Mouse (Mus musculus) heart, embryonic 16.5 days (tissue): ENCODE measurements at regions not wholly inside any gene's neighbourhood (a gene's known extent, or its start where the extent isn't known, plus 50 kb on each side); places are given as distances from the start of the nearest gene placed in this dataset.
A peak's percentile ranks its signal among the peaks of the same experiment; 100 is the strongest.

ENCODE experiments used
- ATAC-seq: fragments of 200-750 bp; cut with Nextera tagmentation; replicated peaks from 2 replicates; pipeline ENCODE4 v1.8.0; 2017; ENCODE audit warnings: moderate number of reproducible peaks; ENCODE audit not compliant: insufficient read depth, low FRiP score; ENCODE audit errors: extremely low read depth
- H3K27ac ChIP-seq: fragments of 300-500 bp; sonication (generic); 2 replicates; pipeline ENCODE4 v1.5.1; 2014; ENCODE audit warnings: mild to moderate bottlenecking, low read length, control low read depth, moderate library complexity
- H3K27me3 ChIP-seq: fragments of 300-500 bp; sonication (generic); 2 replicates; pipeline ENCODE4 v1.6.1; 2014; ENCODE audit warnings: low read length, mixed read lengths; ENCODE audit not compliant: control insufficient read depth, insufficient read depth
- H3K36me3 ChIP-seq: fragments of 300-500 bp; sonication (generic); 2 replicates; pipeline ENCODE4 v1.6.1; 2014; ENCODE audit not compliant: control insufficient read depth, insufficient read depth
- H3K4me1 ChIP-seq: fragments of 300-500 bp; sonication (generic); 2 replicates; pipeline ENCODE4 v1.6.1; 2014; ENCODE audit warnings: low read length, mixed read lengths; ENCODE audit not compliant: control insufficient read depth, insufficient read depth
- H3K4me2 ChIP-seq: fragments of 300-500 bp; sonication (generic); 2 replicates; pipeline ENCODE4 v1.6.1; 2014; ENCODE audit warnings: low read depth, mild to moderate bottlenecking, control low read depth, low read length
- H3K4me3 ChIP-seq: fragments of 300-500 bp; sonication (generic); 2 replicates; pipeline ENCODE4 v1.5.1; 2014; ENCODE audit warnings: mild to moderate bottlenecking, control low read depth, low read length
- H3K9ac ChIP-seq: fragments of 300-500 bp; sonication (generic); 2 replicates; pipeline ENCODE4 v1.6.1; 2014; ENCODE audit warnings: low read length, control low read depth
- H3K9me3 ChIP-seq: fragments of 300-500 bp; sonication (generic); replicated peaks from 2 replicates; pipeline ENCODE4 v1.6.1; 2016; ENCODE audit warnings: low read length; ENCODE audit not compliant: control insufficient read depth
- WGBS: fragments of 180-500 bp; shearing (Covaris S2); extraction: QIAGEN DNeasy Blood & Tissue Kit; methylation state at CpG from one replicate; pipeline ENCODE4 v1.1.7; 2014; 5-methylcytosine and 5-hydroxymethylcytosine counted together

GRCm38 (mm10) chr5:126714672-126715071, 526.9 kb upstream of the Tmem132c start:
- H3K27me3 ChIP-seq: no peaks in the 10 kb centered on the region
- no peak overlapping the region for H3K27ac ChIP-seq
- H3K4me2 ChIP-seq: no peak overlapping the region
- no peaks in the 10 kb centered on the region for H3K36me3 ChIP-seq
- H3K9me3 ChIP-seq: no peaks in the 10 kb centered on the region
- no peak overlapping the region for H3K4me3 ChIP-seq
- no peaks in the 10 kb centered on the region for H3K4me1 ChIP-seq
- 30% methylated on average over 6 of the region's 6 CpGs for WGBS
- no peak for ATAC-seq
- H3K9ac ChIP-seq: no peak overlapping the region

GRCm38 (mm10) chr5:126718421-126718820, 523.2 kb upstream of the Tmem132c start:
- WGBS: 92% methylated on average over 2 of the region's 2 CpGs
- H3K4me2 ChIP-seq: no peak overlapping the region
- no peak overlapping the region for H3K27ac ChIP-seq
- no peaks in the 10 kb centered on the region for H3K27me3 ChIP-seq
- no peaks in the 10 kb centered on the region for H3K9me3 ChIP-seq
- no peak overlapping the region for H3K4me3 ChIP-seq
- no peak overlapping the region for H3K9ac ChIP-seq
- no peaks in the 10 kb centered on the region for H3K4me1 ChIP-seq
- no peak for ATAC-seq
- H3K36me3 ChIP-seq: no peaks in the 10 kb centered on the region

- 71% methylated on average over 2 of the region's 2 CpGs for WGBS
- no peaks in the 10 kb centered on the region for H3K4me1 ChIP-seq
Measured at GRCm38 (mm10) chr5:126721300-126721699, 520.3 kb upstream of the Tmem132c start.

GRCm38 (mm10) chr5:126723304-126724295, 518.0 kb upstream of the Tmem132c start:
- Histone ChIP-seq H3K27ac (no peak overlapping the region), H3K4me3 (no peak overlapping the region), H3K4me1 (no peaks in the 10 kb centered on the region), H3K36me3 (no peaks in the 10 kb centered on the region), H3K9me3 (no peaks in the 10 kb centered on the region), H3K9ac (no peak overlapping the region), H3K4me2 (no peak overlapping the region), H3K27me3 (no peaks in the 10 kb centered on the region)
- WGBS: 59% methylated on average over 10 of the region's 10 CpGs
- no peak for ATAC-seq

More at GRCm38 (mm10) chr5:126721300-126721699, 520.3 kb upstream of the Tmem132c start:
- Histone ChIP-seq H3K27me3 (no peaks in the 10 kb centered on the region), H3K4me2 (no peak overlapping the region), H3K4me3 (no peak overlapping the region), H3K9ac (no peak overlapping the region), H3K36me3 (no peaks in the 10 kb centered on the region), H3K27ac (no peak overlapping the region), H3K9me3 (no peaks in the 10 kb centered on the region)
- no peak for ATAC-seq

GRCm38 (mm10) chr5:126724329-126724728, 517.3 kb upstream of the Tmem132c start:
- no peak overlapping the region for H3K4me2 ChIP-seq
- WGBS: 70% methylated on average over 9 of the region's 9 CpGs
- H3K4me3 ChIP-seq: no peak overlapping the region
- H3K27me3 ChIP-seq: no peaks in the 10 kb centered on the region
- no peaks in the 10 kb centered on the region for H3K9me3 ChIP-seq
- no peak overlapping the region for H3K9ac ChIP-seq
- H3K4me1 ChIP-seq: no peaks in the 10 kb centered on the region
- ATAC-seq: no peak
- H3K36me3 ChIP-seq: no peaks in the 10 kb centered on the region
- H3K27ac ChIP-seq: no peak overlapping the region

GRCm38 (mm10) chr5:126733470-126733869, 508.1 kb upstream of the Tmem132c start:
- 4% methylated on average over 8 of the region's 15 CpGs for WGBS
- H3K4me3 ChIP-seq: peak overlapping the region; percentile 32; the same call in 1 of the 2 replicates

GRCm38 (mm10) chr5:126735733-126736132, 505.9 kb upstream of the Tmem132c start:
- Histone ChIP-seq H3K27ac (no peak overlapping the region), H3K4me1 (no peaks in the 10 kb centered on the region), H3K9ac (no peak overlapping the region), H3K27me3 (no peaks in the 10 kb centered on the region), H3K9me3 (no peaks in the 10 kb centered on the region), H3K36me3 (no peaks in the 10 kb centered on the region), H3K4me3 (no peak overlapping the region), H3K4me2 (no peak overlapping the region)
- ATAC-seq: no peak

More at GRCm38 (mm10) chr5:126733470-126733869, 508.1 kb upstream of the Tmem132c start:
- Histone ChIP-seq H3K27me3 (no peaks in the 10 kb centered on the region), H3K9me3 (no peaks in the 10 kb centered on the region), H3K9ac (no peak overlapping the region), H3K4me1 (no peaks in the 10 kb centered on the region), H3K36me3 (no peaks in the 10 kb centered on the region), H3K4me2 (peak overlapping the region; percentile 57), H3K27ac (no peak overlapping the region)
- no peak for ATAC-seq

GRCm38 (mm10) chr5:126737681-126738080, 503.9 kb upstream of the Tmem132c start:
- Histone ChIP-seq H3K9me3 (no peaks in the 10 kb centered on the region), H3K4me2 (no peak overlapping the region), H3K27me3 (no peaks in the 10 kb centered on the region), H3K4me1 (no peaks in the 10 kb centered on the region), H3K9ac (no peak overlapping the region), H3K27ac (no peak overlapping the region), H3K36me3 (no peaks in the 10 kb centered on the region), H3K4me3 (no peak overlapping the region)
- ATAC-seq: no peak
- 79% methylated on average over 4 of the region's 4 CpGs for WGBS

- Histone ChIP-seq H3K36me3 (no peaks in the 10 kb centered on the region), H3K9me3 (peaks cover 9% of the 10 kb centered on the region; the same call in 1 of the 2 replicates), H3K4me1 (no peaks in the 10 kb centered on the region), H3K4me2 (no peak overlapping the region), H3K27ac (no peak overlapping the region), H3K27me3 (no peaks in the 10 kb centered on the region), H3K4me3 (no peak overlapping the region), H3K9ac (no peak overlapping the region)
- no peak for ATAC-seq
- WGBS: 64% methylated on average over 10 of the region's 10 CpGs
Measured at GRCm38 (mm10) chr5:126740861-126741410, 500.7 kb upstream of the Tmem132c start.
